Mouse (Mus musculus): ENCODE results near the gene Cd48.

DNA sequence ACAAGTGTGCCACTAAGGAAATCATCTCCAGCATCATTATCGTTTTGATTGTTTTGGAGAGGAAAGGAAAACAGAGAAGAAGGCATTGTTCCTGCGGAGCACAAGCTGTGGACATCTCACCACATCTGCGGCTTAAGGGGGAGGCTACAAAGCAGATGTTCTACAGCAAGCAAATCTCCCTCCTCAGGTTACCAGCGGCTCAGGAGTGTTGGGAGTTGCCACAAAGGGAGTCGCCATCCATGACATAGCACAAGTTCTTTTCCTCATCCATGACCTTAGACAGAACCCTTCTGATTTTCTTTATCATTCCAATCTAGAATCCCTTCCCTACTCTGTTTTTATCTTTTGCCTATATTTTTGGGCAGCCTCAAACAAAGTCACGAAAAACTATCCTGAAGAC is 46.1 kb upstream of the Cd48 start:
- TF ChIP-seq GATA1 (IDR thresholded peaks at IDR 0.05; ENCODE audit: borderline replicate concordance, low read length) = no peak
- no peak for TF ChIP-seq CTCF (IDR thresholded peaks at IDR 0.05; ENCODE audit: low read depth, low read length)
- TF ChIP-seq POLR2AphosphoS5 (IDR thresholded peaks at IDR 0.05; ENCODE audit: insufficient replicate concordance, low read depth, low read length) = no peak
- TF ChIP-seq TAL1 (conservative IDR thresholded peaks at IDR 0.05; ENCODE audit: low read depth, low read length) = no peak

Measured in G1E (cell line).